Mouse (Mus musculus) WW6 (cell line): ENCODE measurements at regions not wholly inside any gene's neighbourhood (a gene's known extent, or its start where the extent isn't known, plus 50 kb on each side); places are given as distances from the start of the nearest gene placed in this dataset.
A peak's percentile ranks its signal among the peaks of the same experiment; 100 is the strongest.
"Not testable (repeated sequence)": the region's sequence is repeated elsewhere in the genome, so short reads cannot be mapped to it uniquely, and the experiment has no call there.

Source experiments
- DNase-seq: peaks from one replicate; pipeline ENCODE4 v3.0.0-alpha.2; 2013; ENCODE audit warnings: low read depth, low spot score

DNA sequence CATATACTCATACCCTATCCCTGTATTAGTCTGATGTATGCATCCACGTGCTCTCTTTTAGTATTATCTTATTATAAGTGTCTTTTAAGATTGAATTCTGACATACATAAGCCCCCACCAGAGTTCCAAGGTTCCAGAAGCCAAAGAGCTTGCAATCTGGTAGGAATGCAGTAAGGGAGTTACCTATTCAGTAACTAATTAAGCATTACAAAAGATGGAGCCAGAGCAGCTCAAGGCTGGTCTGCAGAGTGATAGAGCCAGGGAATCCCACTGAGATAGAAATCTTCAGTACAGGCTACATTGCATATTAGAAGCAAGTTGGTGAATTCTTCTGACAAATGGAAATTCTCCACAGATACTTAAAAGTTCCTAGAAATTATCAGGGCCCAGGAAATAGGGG, 790.7 kb downstream of the Prdm13 start:
- peak; percentile 7 for DNase-seq

- no peak for DNase-seq
Observed at GRCm38 (mm10) chr4:20893872-20894271, 791.9 kb downstream of the Prdm13 start.

DNA sequence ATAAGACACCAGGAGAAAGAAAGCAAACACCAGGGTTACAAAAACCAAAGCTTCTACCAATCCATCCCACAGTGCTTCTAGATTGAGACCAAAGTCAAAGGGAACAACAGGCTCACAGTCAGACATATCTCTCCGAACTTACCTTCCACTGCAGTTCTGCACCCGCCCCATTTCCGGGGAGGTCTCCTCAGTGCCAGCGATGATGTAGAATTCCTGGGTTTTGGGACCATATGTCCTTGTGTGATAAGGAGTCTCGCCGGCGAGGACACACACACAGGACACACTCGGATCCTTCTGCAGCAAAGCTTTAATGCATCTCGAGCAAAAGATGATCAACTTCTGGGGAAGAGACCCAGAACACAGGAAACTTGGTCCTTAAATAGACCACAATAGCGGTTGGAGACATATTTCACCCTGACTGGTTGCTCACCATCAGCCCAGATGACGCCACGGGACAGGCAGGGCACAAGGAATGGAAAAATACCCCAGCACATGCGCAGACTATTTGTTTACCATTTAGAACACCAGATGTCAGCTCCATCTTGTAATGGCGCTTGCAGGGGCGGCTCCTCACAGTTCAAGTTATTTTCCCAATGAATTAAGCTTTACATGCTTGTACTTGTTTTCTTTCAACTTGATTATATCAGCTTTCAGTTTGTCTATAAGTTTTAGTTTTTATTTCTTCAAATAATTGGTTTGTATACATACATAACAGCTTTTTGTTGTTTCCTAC, 824.9 kb downstream of the Prdm13 start:
- DNase-seq: no peak

- not testable (repeated sequence) for DNase-seq
Observed at GRCm38 (mm10) chr4:20860066-20860465, 825.7 kb downstream of the Prdm13 start.

- DNase-seq: no peak
Observed at GRCm38 (mm10) chr4:20848424-20848823, 837.3 kb downstream of the Prdm13 start.

DNA sequence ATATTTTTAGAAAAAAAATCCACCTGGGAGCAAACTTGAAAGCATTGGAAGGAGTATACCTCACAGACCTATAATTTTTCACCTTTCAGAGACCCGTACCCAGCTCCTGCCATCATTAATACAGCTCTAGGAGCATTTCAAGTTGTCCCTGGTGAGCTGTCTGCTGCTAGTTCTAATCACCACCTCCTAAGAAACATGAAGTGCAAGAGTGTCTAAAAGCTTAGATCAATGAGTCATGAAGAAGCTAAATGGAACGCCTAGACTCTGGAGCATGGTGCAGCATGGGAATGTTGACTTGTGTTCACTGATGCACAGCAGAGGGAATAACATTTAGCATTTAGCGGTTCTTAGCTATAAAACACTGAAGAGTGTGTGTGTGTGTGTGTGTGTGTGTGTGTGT, 841.2 kb downstream of the Prdm13 start:
- DNase-seq: no peak
